ENCODE assay signal across 9 mouse cellular contexts in genomic region chr8:75272166-75272565, GRCm38 (mm10). TPM values are rescaled to one million over a fixed set of nuclear protein-coding genes. Genes with fewer than 3 reads are reported as not detected.
DNase-seq lines count a peak whose midpoint lies in the region; ATAC-seq and TF ChIP-seq lines count a peak whose summit lies in the region.
"Had no signal": no experiment of that assay in that cellular context is flagged by ENCODE, and none has a peak within 500 bp of the region (broad histone marks: within the 10 kb centered on the region; RNA-seq: fewer than 3 reads in every experiment).

No protein-coding gene starts in this region.

- DNase-seq in CH12.LX (ENCODE audit: extremely low read depth) = peak; percentile 49
- peak; percentile 29 for DNase-seq in Muller cell, postnatal 12 days (ENCODE audit: inconsistent ontology term)
- peak; percentile 8 to 22 for DNase-seq in heart, adult 9 months (ENCODE audit: low spot score in 2 of 2)
- DNase-seq in T-cell, adult 2 months (ENCODE audit: low spot score) = no peak

- H3K9ac ChIP-seq in intestine, postnatal 0 days (ENCODE audit: low read depth, low read length) = no peak overlapping the region
- no peak overlapping the region for H3K9ac ChIP-seq in intestine, embryonic 15.5 days
- no peak overlapping the region; the same call in 1 of the 2 replicates for H3K9ac ChIP-seq in CH12.LX (ENCODE audit: insufficient read depth, low read depth)
- H3K9ac ChIP-seq in forebrain, embryonic 13.5 days = no peak overlapping the region
- H3K9ac ChIP-seq: limb, embryonic 13.5 days had no signal

- H3K9me3 ChIP-seq in intestine, postnatal 0 days (ENCODE audit: control insufficient read depth) = no peaks in the 10 kb centered on the region
- no peaks in the 10 kb centered on the region for H3K9me3 ChIP-seq in intestine, embryonic 15.5 days
- peaks cover 8% of the 10 kb centered on the region for H3K9me3 ChIP-seq in CH12.LX (replicated peaks; ENCODE audit: low read length)
- peaks cover 6% of the 10 kb centered on the region; the same call in 1 of the 2 replicates for H3K9me3 ChIP-seq in forebrain, embryonic 13.5 days (replicated peaks)

- dilution Hi-C loops in CH12.LX (cut with MboI; ENCODE audit: extremely low pct_ligation_motif_present, extremely low pct_unique_long_range_greater_than_20kb, low sequenced_read_pairs) = no loop called here

- no peak for TF ChIP-seq POLR2A in CH12.LX (IDR thresholded peaks at IDR 0.05; ENCODE audit: low read depth, low read length)

- peak; percentile 67 for TF ChIP-seq CTCF in intestine, postnatal 0 days (IDR thresholded peaks at IDR 0.05; ENCODE audit: low read depth)
- peak; percentile 28 to 73; a peak in 3 of 4 replicates for TF ChIP-seq CTCF in CH12.LX (conservative IDR thresholded peaks at IDR 0.05 in 1 of 2, IDR thresholded peaks at IDR 0.05 in 1 of 2; ENCODE audit: low read depth in 2 of 2, low read length in 2 of 2)

- no peaks in the 10 kb centered on the region for H3K36me3 ChIP-seq in intestine, postnatal 0 days (ENCODE audit: control insufficient read depth, insufficient read depth)
- no peaks in the 10 kb centered on the region for H3K36me3 ChIP-seq in intestine, embryonic 15.5 days
- no peaks in the 10 kb centered on the region for H3K36me3 ChIP-seq in CH12.LX (replicated peaks in 1 of 2; ENCODE audit: control insufficient read depth in 1 of 2, insufficient read depth in 1 of 2, low read length in 1 of 2)
- no peaks in the 10 kb centered on the region for H3K36me3 ChIP-seq in forebrain, embryonic 13.5 days (ENCODE audit: poor library complexity, severe bottlenecking)
- H3K36me3 ChIP-seq: limb, embryonic 13.5 days had no signal

- no peaks in the 10 kb centered on the region for H3K27me3 ChIP-seq in intestine, postnatal 0 days (replicated peaks; ENCODE audit: control insufficient read depth, insufficient read depth, low read length)
- no peaks in the 10 kb centered on the region for H3K27me3 ChIP-seq in intestine, embryonic 15.5 days (replicated peaks)
- H3K27me3 ChIP-seq in CH12.LX (replicated peaks) = peaks cover 14% of the 10 kb centered on the region
- H3K27me3 ChIP-seq in forebrain, embryonic 13.5 days = no peaks in the 10 kb centered on the region
- H3K27me3 ChIP-seq: limb, embryonic 13.5 days had no signal

- no peak for TF ChIP-seq EP300 in CH12.LX (IDR thresholded peaks at IDR 0.05; ENCODE audit: low read length)

- TF ChIP-seq RAD21 in CH12.LX (IDR thresholded peaks at IDR 0.05; ENCODE audit: low read depth, low read length) = peak; percentile 66

- no peak for ATAC-seq in intestine, postnatal 0 days
- ATAC-seq in intestine, embryonic 15.5 days = no peak
- ATAC-seq in megakaryocyte-erythroid progenitor cell, adult 5-6 weeks (replicated peaks; ENCODE audit: low FRiP score, low TSS enrichment, poor library complexity, severe bottlenecking) = 0 out of 2 replicates have a peak, but pooled peaks have one; percentile 61
- no peak for ATAC-seq in forebrain, embryonic 13.5 days

- 30% methylated on average over 4 of the region's 4 CpGs for WGBS in intestine, postnatal 0 days
- 39% methylated on average over 4 of the region's 4 CpGs for WGBS in intestine, embryonic 15.5 days
- 36% methylated on average over 4 of the region's 4 CpGs for WGBS in forebrain, embryonic 13.5 days

- H3K79me2 ChIP-seq in CH12.LX (replicated peaks; ENCODE audit: control insufficient read depth, extremely low read depth, insufficient read depth, poor library complexity, severe bottlenecking) = no peaks in the 10 kb centered on the region

- H3K4me2 ChIP-seq in intestine, postnatal 0 days (replicated peaks; ENCODE audit: low read depth) = no peak overlapping the region
- no peak overlapping the region for H3K4me2 ChIP-seq in intestine, embryonic 15.5 days (replicated peaks)
- peak overlapping the region; percentile 57 for H3K4me2 ChIP-seq in CH12.LX (ENCODE audit: insufficient read depth, low read depth, poor library complexity, severe bottlenecking)
- no peak overlapping the region for H3K4me2 ChIP-seq in forebrain, embryonic 13.5 days
- H3K4me2 ChIP-seq: limb, embryonic 13.5 days had no signal

- H3K27ac ChIP-seq in intestine, postnatal 0 days (ENCODE audit: low read depth, low read length) = no peak overlapping the region
- no peak overlapping the region for H3K27ac ChIP-seq in intestine, embryonic 15.5 days
- H3K27ac ChIP-seq in CH12.LX (ENCODE audit: insufficient read depth, low read depth) = no peak overlapping the region
- H3K27ac ChIP-seq in forebrain, embryonic 13.5 days = no peak overlapping the region
- H3K27ac ChIP-seq: limb, embryonic 13.5 days had no signal

- no peak overlapping the region for H3K4me3 ChIP-seq in intestine, postnatal 0 days (ENCODE audit: low read depth, low read length)
- no peak overlapping the region for H3K4me3 ChIP-seq in intestine, embryonic 15.5 days (replicated peaks)
- H3K4me3 ChIP-seq in CH12.LX (replicated peaks in 1 of 3; ENCODE audit: low read depth in 2 of 3, low read length in 2 of 3, poor library complexity in 1 of 3) = no peak overlapping the region
- no peak overlapping the region for H3K4me3 ChIP-seq in forebrain, embryonic 13.5 days
- H3K4me3 ChIP-seq: limb, embryonic 13.5 days had no signal

- in situ Hi-C loops in CH12.LX (cut with MboI; ENCODE audit: low pct_ligation_motif_present, low pct_unique_long_range_greater_than_20kb, low sequenced_read_pairs) = no loop called here

- no peaks in the 10 kb centered on the region for H3K4me1 ChIP-seq in intestine, postnatal 0 days (replicated peaks; ENCODE audit: control insufficient read depth, insufficient read depth, low read length)
- H3K4me1 ChIP-seq in intestine, embryonic 15.5 days (replicated peaks) = no peaks in the 10 kb centered on the region
- no peaks in the 10 kb centered on the region for H3K4me1 ChIP-seq in CH12.LX (ENCODE audit: control insufficient read depth in 1 of 2, insufficient read depth in 2 of 2)
- no peaks in the 10 kb centered on the region for H3K4me1 ChIP-seq in forebrain, embryonic 13.5 days
- H3K4me1 ChIP-seq: limb, embryonic 13.5 days had no signal

TF ChIP-seq in CH12.LX, 34 proteins besides CTCF, POLR2A, EP300 and RAD21:
- no peak for TF ChIP-seq ZKSCAN1 (IDR thresholded peaks at IDR 0.05; ENCODE audit: borderline replicate concordance, low read depth, low read length)
- peak; percentile 56 for TF ChIP-seq SMC3 (IDR thresholded peaks at IDR 0.05; ENCODE audit: low read depth, low read length)
- peak; percentile 51 for TF ChIP-seq BHLHE40 (IDR thresholded peaks at IDR 0.05; ENCODE audit: low read depth, low read length)
- TF ChIP-seq MAX (IDR thresholded peaks at IDR 0.05; ENCODE audit: low read length) = peak; percentile 65
- peak; percentile 64; the same call in 1 of the 2 replicates for TF ChIP-seq MYC (IDR thresholded peaks at IDR 0.05; ENCODE audit: low read depth, low read length)
TF ChIP-seq in CH12.LX: peak in this region for 4.

RNA-seq across cellular contexts. Expression of gene Rasd2, which starts 58.4 kb away (rescaled TPM):
- polyA plus RNA-seq in intestine, postnatal 0 days (2015; fragmentation: Nextera tagmentation; extraction: Ambion mirVana) = 0.85 and 1.3 TPM in 2 replicates
- polyA plus RNA-seq in intestine, embryonic 15.5 days (2015; fragmentation: Nextera tagmentation; extraction: Ambion mirVana) = 1.5 and 2.5 TPM in 2 replicates
- total RNA-seq in CH12.LX (2012; rRNA removed) = not detected in 2 replicates
- total RNA-seq in CH12.LX (2014; rRNA removed) = not detected in 2 replicates
- polyA plus RNA-seq in CH12.LX (2012; ENCODE audit: insufficient read length, low read depth) = not detected in 2 replicates
- not detected in 2 replicates for total RNA-seq in megakaryocyte-erythroid progenitor cell, adult 5-6 weeks (2014; fragmentation: Nextera tagmentation)
- not detected in 2 replicates for total RNA-seq in megakaryocyte-erythroid progenitor cell, adult 5-6 weeks (2017)
- polyA plus RNA-seq in forebrain, embryonic 13.5 days (2015; fragmentation: Nextera tagmentation; extraction: Ambion mirVana) = 0.18 and 0.31 TPM in 2 replicates
